Mouse (Mus musculus) thymus, postnatal 4 days (tissue): ENCODE results near the gene Lnx2.

Experiments used
- DNase-seq: peaks from one replicate; pipeline ENCODE4 v3.0.0; 2021

Lnx2 gene

DNA sequence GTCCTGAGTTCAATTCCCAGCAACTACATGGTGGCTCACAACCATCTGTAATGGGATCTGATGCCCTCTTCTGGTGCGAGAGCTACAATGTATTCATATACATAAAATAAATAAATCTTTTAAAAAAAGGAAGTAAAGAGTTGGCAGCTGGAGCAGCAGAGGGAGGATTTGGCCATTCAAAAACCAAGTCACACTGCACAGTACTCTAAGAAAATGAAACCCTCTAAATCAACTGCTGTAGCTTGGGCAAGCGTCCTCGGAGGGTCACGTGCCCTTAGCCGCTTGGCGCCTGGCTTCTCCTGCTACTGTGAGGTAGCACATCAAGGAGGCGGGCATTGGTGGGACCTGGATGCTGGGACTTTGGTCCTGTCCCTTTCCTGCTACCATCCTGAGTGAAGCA lies 61.2 kb downstream of the Lnx2 start:
- no peak for DNase-seq

DNA sequence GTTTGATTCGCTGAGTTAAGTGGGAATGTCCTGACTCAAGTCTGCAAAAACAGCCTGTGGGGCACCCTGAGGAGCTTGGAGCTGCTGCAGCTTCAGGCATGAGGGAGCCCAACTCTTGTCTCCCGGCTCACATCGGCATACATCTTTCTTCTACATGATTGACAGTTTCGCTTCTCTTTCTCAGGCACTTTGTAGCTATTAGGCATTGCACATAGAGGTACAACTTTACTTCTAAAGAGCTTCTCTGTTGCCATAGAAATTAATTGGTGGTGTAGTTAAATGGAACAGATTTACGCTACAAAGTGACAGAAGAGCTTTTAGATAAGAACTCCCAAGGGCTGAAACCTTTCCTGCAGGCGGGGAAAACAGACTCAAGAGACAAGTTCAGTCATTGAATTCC lies 62.5 kb downstream of the Lnx2 start:
- DNase-seq = no peak

DNA sequence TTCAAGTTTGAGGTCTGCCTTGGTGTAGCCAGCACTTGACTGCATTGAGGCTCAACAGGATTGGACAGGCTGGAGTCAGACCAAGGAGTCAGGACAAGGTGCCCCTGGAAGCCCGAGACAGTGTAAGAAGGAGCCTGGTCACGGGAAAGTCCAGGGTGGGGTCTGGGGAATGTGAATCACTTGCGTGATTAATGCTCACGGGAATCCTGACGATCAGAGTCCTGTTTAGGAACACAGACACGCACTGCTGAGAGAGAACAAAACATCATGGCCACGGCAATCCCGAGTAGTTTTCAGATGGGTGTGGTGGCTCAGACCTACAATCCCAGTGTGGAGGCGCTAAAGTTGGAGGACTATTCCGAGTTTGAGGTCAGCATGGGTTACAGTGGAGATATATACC lies 65.1 kb downstream of the Lnx2 start:
- DNase-seq = no peak

DNA sequence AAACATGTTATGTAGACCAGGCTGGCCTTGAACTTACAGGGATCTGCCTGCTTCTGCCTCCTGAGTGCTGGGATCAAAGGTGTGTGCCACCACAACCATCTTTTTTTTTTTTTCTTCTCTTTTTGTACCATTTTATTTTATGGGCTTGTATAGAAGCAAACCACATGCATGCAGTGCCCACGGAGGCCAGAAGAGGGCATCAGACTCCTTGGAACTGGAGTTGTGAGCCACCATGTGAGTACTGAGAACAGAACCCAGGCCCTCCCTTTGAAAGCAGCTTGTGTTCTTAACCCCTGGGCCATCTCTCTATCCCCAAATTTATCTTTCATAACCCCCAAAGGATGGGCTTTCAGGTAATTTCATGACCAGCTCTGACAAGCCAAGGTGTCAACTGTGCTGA lies 73.1 kb downstream of the Lnx2 start:
- no peak for DNase-seq

DNA sequence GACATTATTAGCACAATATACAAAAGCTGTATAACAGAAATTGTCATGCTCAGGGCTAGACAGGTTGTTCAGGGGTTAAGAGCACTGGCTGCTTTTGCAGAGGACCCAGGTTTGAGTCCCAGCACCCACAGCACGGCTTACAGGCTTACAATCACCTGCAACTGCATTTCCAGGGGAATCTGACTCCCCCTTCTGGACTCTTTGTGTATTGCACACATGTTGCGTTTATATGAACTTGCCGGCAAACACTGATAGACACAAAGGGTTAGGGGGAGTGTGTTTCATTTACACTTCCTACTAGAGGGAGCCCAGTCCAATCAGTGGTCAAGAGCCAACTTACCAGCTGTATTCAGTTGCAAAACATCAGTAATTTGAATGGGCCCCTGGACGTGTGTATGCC lies 75.1 kb downstream of the Lnx2 start:
- no peak for DNase-seq

DNA sequence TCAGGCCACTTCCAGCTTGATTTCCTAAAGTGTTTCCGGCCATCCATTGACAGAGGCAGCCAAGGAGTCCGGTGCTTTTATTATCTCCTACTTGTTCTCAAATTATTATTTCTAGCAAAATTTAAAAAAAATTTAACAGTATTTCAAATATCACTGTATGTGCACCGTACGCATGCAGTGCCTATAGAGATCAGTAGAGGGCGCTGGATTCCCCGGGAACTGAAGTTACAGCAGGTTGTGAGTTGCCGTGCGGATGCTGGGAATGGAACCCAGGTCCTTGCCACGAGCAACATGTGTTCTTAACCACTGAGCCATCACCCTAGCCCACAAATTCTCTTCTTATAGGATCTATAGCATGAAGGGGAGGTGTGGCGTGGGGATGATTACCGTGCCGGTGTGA lies 77.6 kb downstream of the Lnx2 start:
- DNase-seq = no peak

DNA sequence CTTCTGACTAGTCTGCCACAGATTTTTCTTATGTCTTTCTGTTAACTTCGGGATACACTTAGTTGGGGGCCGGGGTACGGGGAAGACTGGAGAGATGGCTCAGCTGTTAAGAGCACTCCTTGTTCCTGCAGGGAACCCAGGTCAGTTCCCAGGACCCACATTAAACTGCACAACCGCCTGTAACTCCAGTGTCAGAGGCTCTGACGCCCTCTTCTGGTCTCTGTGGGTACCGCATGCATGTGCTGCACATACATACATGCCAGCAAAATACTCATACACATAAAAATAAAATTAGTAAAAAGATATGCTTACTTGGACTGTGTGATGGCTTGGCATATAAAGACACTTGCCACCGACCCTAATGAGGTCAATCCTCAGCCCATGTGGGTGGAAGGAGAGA lies 79.6 kb downstream of the Lnx2 start:
- DNase-seq = peak; percentile 19

DNA sequence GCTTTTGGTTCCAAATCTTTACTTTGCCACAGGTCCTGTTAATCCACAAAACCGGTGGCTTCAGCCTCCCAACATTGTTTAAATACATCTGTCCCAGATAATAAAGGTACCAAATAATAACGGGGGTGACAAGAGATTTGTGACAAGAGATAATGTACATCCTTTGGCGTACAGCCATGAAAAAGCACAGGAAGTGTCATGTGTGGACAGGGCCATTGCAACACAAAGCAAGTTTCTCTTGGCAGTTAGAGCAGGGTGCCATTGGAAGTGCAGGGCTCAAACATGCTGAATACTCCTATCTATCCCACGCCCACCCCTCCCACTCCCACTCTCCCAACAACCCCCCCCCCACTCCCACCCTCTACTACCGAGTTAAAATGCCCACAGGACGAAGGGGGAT lies 81.4 kb downstream of the Lnx2 start:
- no peak for DNase-seq

DNA sequence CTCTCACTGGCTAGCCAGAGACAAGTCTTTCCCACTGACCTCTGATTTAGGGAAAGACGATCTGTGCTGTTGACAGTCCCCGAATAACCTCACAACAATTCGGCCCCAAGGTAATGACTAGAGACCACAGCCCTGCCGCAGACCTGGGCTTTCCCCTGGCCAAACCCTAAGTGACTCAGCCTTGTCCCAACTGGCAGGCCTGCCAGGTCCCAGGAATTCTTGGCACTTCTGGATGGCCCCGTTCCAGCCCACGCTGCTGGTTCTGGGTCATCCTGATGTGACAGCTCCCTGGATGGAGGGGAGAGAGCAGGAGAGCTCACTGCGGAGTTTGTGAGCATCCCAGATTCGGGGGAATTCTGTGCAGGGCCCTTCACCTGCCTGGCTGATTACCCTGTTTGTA lies 82.9 kb downstream of the Lnx2 start:
- DNase-seq = no peak

DNA sequence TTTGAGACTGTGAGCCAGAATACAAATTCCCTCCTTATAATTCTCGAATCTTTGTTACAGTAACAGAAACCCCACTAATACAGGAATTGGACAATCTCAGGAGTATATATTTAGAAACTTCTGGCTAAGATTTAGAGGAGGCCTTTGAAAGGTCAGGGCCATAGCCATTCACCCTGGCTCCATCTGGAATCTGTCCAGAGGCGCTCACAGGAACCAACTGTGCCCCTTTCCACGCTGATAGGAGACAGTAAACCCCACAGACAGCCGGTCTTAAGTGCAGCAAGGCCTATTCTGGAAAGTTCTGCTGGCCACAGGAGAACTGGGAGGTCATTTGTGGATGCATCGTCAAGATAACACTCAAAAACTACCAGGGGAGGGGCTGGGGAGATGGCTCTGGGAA lies 87.3 kb downstream of the Lnx2 start:
- DNase-seq = no peak

DNA sequence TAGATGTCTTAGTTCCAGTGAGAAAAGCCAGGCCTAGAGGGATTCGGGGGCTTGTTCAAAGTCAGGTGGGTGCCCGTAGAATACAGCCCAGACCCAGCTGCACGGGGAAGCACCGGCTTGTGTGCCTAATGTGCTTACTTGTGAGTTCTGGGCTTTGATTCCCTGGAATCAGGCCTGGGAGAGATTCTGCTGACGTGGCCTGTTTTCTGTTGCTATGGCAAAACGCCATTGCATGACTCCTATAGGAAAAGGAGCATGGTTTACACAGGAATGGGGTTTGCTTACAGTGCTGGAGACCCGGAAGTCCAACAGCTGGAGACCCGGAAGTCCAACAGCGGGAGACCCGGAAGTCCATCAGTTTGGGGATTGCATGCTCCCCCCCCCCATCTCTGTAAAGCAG lies 88.8 kb downstream of the Lnx2 start:
- DNase-seq = no peak

DNA sequence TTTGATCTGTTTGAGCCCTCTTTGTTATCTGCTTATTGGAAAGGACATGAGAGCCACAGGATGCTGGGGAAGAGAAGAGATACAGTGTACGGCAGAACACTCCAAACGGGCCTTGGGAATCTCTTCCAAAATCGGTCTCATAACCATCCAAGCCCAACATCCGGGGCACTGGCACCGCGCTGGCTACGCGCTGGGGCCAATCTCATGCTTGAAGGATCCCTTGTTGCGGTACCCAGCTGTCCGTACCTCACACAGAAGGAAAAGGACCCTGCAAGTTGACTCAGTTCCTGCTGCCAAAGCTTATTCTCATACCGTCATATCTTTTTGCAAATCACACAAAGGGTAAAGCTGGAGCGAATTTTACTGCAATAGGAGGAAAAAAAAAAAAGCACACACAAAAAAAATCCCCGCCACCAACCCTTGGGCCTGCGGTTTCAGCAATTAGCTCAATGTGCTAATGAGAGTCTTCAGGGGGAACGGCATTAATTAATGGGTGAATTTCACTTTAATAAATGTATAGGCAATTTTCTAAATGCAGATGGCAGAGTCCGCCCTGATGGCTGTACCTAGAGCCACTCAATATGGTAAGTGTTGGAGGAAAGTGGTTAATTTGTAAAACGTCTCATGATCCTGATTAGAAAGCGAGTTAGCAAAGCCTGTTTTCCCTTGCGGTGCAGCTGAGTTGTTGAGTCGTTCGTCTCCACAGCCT lies 90.5 kb downstream of the Lnx2 start:
- no peak for DNase-seq

DNA sequence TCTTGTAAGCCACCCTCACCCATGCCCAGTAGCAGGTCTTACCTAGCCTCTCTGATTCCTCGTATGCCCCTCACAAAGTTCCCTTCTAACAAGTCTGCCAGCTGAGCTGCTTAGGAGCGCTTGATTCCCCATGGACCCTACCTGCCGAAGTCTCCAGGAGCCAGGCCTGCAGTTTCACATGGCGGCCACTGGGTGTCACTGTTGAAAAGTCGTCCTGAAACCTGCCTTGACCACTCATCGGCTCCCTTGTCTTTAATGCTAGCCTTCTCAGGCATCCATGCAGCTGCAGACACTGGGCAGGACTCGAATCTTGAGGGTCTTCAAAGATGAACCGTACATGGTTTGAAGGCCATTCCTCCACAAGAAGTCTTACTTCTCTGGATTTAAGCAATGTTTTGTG lies 93.2 kb downstream of the Lnx2 start:
- DNase-seq = peak; percentile 71

DNA sequence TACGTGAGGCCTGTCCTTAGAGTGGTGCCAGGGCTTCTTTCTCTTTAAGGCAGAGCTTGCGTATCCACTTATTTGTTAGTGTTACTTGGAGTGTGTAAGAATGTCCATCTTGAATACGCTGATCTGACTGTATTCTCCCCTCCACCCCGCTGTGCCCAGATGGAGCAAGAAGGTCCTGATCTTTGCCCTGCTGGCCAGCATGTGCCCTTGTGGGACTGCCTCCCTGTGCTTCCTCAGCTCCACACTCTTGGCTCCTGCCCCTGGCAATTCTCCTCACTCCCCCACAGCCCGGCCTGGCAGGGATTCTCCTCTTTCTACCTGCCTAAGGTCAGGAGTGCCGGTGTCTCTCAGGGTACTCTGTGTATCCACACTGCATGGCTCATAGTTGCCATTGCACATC lies 95.0 kb downstream of the Lnx2 start:
- DNase-seq = no peak

DNA sequence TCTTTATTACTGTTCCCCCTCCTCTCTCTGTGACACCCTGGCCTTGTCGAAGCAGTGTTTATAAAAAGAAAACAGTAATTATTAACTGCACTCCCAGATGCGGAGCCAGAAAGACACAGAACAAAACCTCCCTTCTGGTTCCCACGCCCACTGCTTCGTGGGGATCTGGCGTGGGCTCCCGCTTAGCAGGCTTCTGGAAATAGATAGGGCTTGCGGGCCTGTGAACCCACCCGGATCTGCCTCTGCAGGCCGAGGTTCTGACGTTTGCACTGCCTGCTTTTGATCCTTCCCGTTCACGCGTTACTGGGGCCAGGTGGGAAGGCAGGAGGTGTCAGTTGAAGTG lies 101.6 kb downstream of the Lnx2 start:
- peak; percentile 40 for DNase-seq

DNA sequence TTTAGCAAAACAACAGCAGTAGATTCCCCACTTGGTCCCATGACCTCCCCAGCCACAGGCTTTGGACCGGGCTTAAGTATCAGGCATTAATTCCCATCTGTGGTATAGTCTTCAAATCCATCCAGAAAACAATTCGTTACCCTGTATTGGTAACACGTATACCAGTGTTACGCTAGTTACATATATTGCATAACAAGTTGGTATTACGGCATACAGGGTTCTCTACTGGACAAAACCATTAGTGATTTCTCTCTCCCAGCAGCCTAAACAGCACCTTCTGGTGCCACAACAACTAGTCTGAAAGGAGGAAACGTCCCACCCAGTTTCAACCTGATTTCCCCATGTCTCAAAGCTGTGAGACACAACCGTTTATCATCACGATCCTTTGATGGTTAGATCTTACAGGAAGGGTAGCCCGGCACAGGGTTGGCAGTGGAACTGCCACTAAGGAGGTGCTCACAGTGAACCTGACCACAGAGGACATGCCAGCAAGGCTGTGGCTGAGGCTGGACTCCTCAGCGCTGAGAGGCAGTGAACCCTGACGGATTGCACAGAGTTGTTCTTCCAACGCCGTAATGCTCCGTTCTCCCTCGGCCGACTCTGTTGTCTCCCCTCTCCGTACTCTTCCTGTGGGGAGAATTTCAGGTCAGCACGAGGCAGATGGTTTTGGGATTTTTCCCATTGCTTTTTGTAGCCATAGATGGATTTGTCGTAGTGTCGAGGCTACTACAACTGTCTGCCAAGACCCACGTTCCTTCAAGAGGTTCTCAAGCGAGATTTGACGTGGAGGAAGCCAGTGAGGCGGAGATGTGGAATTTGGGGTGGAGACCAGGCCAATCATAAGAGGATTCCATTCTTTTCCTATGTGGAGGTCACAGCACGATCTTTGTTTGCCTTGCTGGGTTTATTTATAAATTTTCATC lies 102.3 kb downstream of the Lnx2 start:
- DNase-seq = peak; percentile 43

DNA sequence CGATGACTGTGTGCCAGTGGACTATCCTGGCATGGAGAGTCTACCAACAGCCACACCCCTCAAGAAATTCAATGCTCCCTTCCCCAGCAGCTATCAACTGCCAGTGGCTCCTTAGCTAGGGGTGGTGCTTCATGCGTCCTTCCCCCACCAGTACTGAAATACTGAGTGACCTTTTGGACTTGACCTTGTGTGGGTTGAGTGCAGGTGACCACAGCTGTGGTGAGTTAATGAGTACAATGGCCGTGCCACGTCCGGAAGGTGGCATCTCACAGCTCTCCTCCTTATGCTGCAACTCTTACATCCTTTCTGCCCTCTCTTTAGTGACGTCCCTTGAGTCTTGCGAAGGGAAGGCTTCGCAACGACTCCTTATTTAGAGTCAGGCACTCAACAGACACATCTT lies 103.0 kb downstream of the Lnx2 start:
- DNase-seq = no peak

DNA sequence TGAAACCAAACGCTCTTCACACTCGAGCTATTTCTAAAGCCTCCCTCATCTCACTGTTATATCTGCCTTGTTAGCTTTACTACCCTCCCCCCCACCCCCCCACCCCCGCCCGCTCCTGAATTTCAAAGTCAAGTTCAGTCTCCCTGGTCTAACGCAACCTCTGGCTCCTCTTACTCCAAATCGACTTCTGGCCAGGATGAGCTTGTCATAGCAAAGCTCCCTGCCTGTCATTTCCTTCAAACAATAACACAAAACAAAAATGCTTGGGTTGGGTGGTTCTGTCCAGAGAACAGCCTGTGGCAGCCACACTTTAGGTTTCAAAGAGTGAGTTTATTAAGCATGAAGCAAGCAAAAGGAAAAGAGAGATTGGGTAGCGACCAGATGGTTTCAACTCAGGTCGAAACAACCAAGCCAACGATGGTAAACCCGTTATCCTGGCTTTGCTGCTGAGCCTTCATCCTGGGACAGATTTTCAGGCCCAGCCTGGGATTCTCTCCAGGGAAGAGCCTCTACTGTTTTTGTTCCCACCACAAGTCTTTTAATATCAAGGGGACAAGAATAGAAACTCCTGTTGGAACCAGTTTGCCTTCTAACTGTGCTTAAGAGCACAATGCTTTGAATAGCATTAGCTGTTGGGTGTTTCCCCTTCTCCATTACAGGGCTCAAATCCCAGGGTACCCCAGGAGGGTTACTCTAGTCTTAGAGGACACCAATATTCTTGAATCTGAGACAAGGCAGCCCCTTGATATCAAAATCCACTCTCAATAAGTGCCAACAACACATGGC lies 104.4 kb downstream of the Lnx2 start:
- no peak for DNase-seq

DNA sequence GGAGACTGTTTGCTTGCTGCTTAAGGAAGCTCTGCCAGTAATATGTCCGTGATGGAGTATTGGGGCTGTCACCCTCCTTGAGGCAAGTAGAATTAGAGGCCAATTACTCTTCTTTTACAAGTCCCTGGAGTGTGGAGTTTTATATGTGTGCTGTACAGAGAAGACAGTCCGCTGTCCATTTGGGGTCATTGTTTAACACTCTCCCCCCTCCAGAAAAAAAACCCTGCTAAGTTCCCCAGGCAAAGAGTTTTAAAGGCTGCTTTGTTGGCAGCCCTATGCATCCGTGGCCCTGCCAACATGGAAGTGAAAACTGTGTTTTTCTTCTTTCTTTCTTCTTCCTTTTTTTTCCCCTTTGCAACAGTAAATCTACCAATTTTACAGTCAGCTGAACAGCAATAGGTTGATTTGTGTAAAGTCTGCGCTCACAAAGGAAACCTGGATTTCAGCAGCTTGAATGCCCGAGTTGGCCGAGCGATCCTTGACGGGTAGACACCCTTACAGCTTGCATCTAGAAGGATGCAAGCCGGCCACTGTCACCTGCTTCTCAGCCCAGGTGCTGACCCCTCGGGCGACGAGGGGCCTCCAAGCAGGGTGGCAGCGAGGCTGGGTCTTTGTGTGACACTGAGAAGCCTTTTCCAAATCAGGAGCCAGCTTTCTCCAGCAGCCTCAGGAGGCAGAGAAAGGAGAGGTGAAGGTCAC lies 107.5 kb downstream of the Lnx2 start:
- no peak for DNase-seq
